Mouse (Mus musculus): Measurements from ENCODE around the gene Rab7b. TPM values are rescaled to one million over a fixed set of nuclear protein-coding genes. Genes with fewer than 3 reads are reported as not detected.

Gene Rab7b
- polyA plus RNA-seq, 1 experiment from 2014 or later = 0.53 TPM

DNA sequence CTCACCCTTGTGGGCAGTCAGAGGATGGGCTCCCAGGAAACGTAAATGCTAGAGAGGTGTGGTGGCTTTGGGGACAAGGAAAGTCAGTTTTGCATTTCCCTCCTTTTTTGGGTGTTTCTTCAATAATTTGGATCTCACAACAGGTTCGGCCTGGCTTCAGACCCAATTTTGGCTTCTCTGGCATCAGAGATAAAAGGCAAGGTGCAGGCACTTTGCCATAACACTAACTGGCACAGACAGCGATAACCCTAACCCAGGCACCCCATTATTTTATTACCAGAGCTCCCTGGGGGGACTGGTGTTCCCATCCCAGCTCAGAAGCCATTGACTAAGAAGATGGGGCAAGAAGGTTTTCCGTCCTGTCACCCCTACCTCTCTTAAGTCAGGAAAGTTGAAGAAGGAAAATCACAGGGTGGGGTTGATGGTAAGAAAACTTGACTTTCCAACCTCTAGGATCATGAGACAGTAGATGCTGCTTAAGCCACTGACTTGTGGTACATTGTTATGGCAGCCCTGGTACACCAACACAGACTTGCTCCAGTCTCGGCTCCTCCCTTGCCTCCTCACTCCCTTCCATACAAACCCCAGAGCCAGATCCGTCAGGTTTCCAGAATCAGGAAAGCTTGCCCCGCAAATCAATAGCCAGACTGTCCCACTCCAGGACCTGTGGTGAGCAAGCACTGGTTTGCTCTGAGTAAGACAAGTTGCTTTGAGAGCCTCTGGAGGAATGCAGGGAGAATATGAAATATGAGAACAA, 27.6 kb upstream of the Rab7b start:
- WGBS = 64% methylated on average over 7 of the region's 7 CpGs
- ATAC-seq (replicated peaks; ENCODE audit: low FRiP score) (no peak), DNase-seq (ENCODE audit: low spot score) (no peak)
- H3K36me3 ChIP-seq (ENCODE audit: control insufficient read depth, insufficient read depth, low read length) = no peaks in the 10 kb centered on the region
- no peak overlapping the region for H3K9ac ChIP-seq (ENCODE audit: low read depth, low read length)
- no peaks in the 10 kb centered on the region for H3K4me1 ChIP-seq (replicated peaks; ENCODE audit: control insufficient read depth, insufficient read depth, low read length)
- no peak overlapping the region for H3K4me2 ChIP-seq
- no peaks in the 10 kb centered on the region for H3K27me3 ChIP-seq (replicated peaks; ENCODE audit: control insufficient read depth, insufficient read depth, low read length)
- no peak overlapping the region for H3K4me3 ChIP-seq (ENCODE audit: low read depth, low read length)
- H3K9me3 ChIP-seq (ENCODE audit: control insufficient read depth, low read length) = no peaks in the 10 kb centered on the region
- no peak overlapping the region for H3K27ac ChIP-seq (ENCODE audit: low read depth, low read length)

DNA sequence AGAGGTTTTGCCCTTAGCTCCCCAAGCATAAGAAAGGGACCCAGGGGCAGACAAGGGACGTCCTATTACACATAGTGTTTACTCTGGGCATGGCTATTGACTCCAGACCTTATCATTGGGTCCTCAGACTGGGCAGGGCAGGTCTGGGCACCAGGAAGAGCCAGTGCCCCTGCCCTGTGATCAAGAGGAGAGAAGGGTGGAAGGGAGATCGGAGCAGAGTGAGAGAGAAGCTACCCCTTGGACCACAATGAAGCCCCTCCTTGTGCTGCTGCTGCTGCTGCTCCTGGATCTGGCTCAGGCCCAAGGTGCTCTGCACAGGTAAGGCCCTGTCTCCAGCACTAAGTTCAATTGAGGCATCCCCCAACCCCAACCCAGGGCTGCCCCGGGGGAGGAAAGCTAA, 26.7 kb upstream of the Rab7b start:
- no peak for DNase-seq (ENCODE audit: low spot score)
- no peak overlapping the region for H3K9ac ChIP-seq (ENCODE audit: low read depth, low read length)

DNA sequence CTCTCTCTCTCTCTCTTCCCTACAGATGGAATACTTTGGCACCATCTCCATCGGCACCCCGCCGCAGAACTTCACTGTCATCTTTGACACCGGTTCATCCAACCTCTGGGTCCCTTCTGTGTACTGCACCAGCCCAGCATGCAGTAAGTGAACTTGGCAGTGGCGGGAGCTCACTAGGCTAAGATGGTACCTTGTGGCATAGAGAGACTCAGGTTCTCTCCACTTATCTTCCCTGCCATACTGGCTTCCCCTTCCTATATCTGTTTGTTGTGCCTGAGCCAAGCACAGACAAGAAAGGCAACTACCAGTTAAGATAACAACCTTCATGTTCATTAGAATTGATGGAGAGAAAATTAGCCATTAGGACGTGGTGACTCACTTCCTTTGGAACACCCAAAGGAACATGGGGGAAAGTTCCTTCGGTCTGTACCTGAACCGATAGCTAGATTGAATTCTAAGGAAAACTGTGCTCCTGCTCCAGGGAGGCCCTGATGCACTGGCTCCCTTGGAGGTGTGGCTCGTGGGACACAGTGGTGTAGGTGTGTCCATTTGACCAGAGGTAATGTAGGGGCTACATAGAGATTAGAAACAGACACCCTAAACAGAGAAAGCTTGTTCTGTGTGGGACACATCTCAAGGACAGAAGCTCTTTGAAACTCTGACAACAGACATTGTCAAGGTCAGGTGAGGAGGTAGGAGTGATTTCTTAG, 25.1 kb upstream of the Rab7b start:
- Histone ChIP-seq H3K4me3 (ENCODE audit: low read depth, low read length) (no peak overlapping the region), H3K27ac (ENCODE audit: low read depth, low read length) (no peak overlapping the region), H3K27me3 (replicated peaks; ENCODE audit: control insufficient read depth, insufficient read depth, low read length) (no peaks in the 10 kb centered on the region)

More for the DNA sequence above, 26.7 kb upstream of the Rab7b start:
- Histone ChIP-seq H3K36me3 (ENCODE audit: control insufficient read depth, insufficient read depth, low read length) (no peaks in the 10 kb centered on the region), H3K9me3 (ENCODE audit: control insufficient read depth, low read length) (no peaks in the 10 kb centered on the region), H3K27ac (ENCODE audit: low read depth, low read length) (no peak overlapping the region), H3K4me3 (ENCODE audit: low read depth, low read length) (no peak overlapping the region), H3K27me3 (replicated peaks; ENCODE audit: control insufficient read depth, insufficient read depth, low read length) (no peaks in the 10 kb centered on the region), H3K4me2 (no peak overlapping the region), H3K4me1 (replicated peaks; ENCODE audit: control insufficient read depth, insufficient read depth, low read length) (no peaks in the 10 kb centered on the region)
- ATAC-seq (replicated peaks; ENCODE audit: low FRiP score) = no peak
- WGBS = 57% methylated on average over 3 of the region's 3 CpGs

DNA sequence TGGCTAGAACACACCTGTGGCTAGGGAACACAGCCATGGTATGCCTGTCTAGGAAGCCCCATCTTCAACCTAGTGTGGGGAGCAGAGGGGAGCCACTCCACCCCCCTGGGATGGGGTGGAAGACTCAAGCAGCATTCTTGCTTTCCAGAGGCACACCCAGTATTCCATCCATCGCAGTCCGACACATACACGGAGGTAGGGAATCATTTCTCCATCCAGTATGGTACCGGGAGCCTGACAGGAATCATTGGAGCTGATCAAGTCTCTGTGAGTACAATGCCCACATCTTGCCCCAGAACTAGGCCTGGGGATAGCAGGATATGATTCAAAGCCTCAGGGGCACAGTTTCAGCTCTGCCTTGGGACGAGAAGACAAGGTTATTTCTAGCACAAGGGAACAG, 24.4 kb upstream of the Rab7b start:
- no peaks in the 10 kb centered on the region for H3K36me3 ChIP-seq (ENCODE audit: control insufficient read depth, insufficient read depth, low read length)
- DNase-seq (ENCODE audit: low spot score) (no peak), ATAC-seq (replicated peaks; ENCODE audit: low FRiP score) (no peak)
- H3K4me1 ChIP-seq (replicated peaks; ENCODE audit: control insufficient read depth, insufficient read depth, low read length) = no peaks in the 10 kb centered on the region
- 85% methylated on average over 5 of the region's 5 CpGs for WGBS
- no peak overlapping the region for H3K4me3 ChIP-seq (ENCODE audit: low read depth, low read length)
- H3K27me3 ChIP-seq (replicated peaks; ENCODE audit: control insufficient read depth, insufficient read depth, low read length) = no peaks in the 10 kb centered on the region
- H3K9me3 ChIP-seq (ENCODE audit: control insufficient read depth, low read length) = no peaks in the 10 kb centered on the region
- H3K27ac ChIP-seq (ENCODE audit: low read depth, low read length) = no peak overlapping the region
- H3K4me2 ChIP-seq = no peak overlapping the region
- H3K9ac ChIP-seq (ENCODE audit: low read depth, low read length) = no peak overlapping the region

More for the DNA sequence above, 25.1 kb upstream of the Rab7b start:
- 0 out of 2 replicates have a peak, but pooled peaks have one; percentile 43 for ATAC-seq (replicated peaks; ENCODE audit: low FRiP score)
- Histone ChIP-seq H3K4me2 (no peak overlapping the region), H3K36me3 (ENCODE audit: control insufficient read depth, insufficient read depth, low read length) (no peaks in the 10 kb centered on the region), H3K9me3 (ENCODE audit: control insufficient read depth, low read length) (no peaks in the 10 kb centered on the region), H3K9ac (ENCODE audit: low read depth, low read length) (no peak overlapping the region), H3K4me1 (replicated peaks; ENCODE audit: control insufficient read depth, insufficient read depth, low read length) (no peaks in the 10 kb centered on the region)
- WGBS = 71% methylated on average over 9 of the region's 9 CpGs
- DNase-seq (ENCODE audit: low spot score) = no peak

DNA sequence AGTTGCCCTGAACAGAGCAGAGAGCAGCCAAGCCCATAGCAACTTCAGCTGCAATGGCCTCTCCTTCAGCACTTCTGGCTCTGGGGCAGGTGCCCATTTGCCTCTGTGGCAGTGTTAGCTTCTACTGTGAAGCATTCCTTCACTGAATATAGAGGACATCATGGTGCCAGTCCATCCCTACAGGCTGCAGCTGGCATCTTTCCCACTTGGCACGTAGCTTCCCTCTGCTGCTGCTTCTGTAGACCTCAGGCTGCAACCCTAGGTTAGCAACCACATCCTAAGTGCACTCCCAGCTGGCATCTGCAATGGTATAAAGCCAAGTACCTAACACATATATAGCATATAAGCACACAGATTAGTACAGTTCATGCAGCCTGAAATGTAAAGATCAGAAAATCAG, 22.6 kb upstream of the Rab7b start:
- Histone ChIP-seq H3K27ac (ENCODE audit: low read depth, low read length) (no peak overlapping the region), H3K27me3 (replicated peaks; ENCODE audit: control insufficient read depth, insufficient read depth, low read length) (no peaks in the 10 kb centered on the region), H3K4me2 (no peak overlapping the region), H3K9ac (ENCODE audit: low read depth, low read length) (no peak overlapping the region), H3K9me3 (ENCODE audit: control insufficient read depth, low read length) (no peaks in the 10 kb centered on the region), H3K4me3 (ENCODE audit: low read depth, low read length) (no peak overlapping the region), H3K4me1 (replicated peaks; ENCODE audit: control insufficient read depth, insufficient read depth, low read length) (no peaks in the 10 kb centered on the region), H3K36me3 (ENCODE audit: control insufficient read depth, insufficient read depth, low read length) (no peaks in the 10 kb centered on the region)
- ATAC-seq (replicated peaks; ENCODE audit: low FRiP score) (no peak), DNase-seq (ENCODE audit: low spot score) (no peak)
- WGBS = 71% methylated on average over 1 of the region's 1 CpGs

DNA sequence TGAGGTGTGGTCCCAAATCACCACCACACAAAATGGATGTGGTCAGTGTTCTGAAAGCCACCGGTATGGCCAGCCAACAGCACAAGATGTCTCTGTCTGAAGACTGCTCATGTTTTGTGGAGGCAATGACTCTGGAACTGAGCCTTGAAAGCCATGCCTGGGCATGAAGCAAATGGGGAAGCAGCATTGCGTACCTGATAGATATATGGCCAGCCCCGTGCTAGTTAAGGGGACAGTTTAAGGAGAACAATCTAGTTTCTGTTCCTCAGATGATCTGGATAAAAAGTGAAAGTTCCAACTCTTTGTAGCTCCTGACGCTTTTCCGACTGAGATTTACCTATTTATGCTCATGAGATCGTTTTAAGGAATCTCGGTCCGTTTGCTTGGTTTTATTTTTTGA, 17.4 kb upstream of the Rab7b start:
- DNase-seq (ENCODE audit: low spot score) (no peak), ATAC-seq (replicated peaks; ENCODE audit: low FRiP score) (no peak)
- WGBS = 84% methylated on average over 8 of the region's 8 CpGs
- no peak overlapping the region for H3K9ac ChIP-seq (ENCODE audit: low read depth, low read length)
- no peaks in the 10 kb centered on the region for H3K27me3 ChIP-seq (replicated peaks; ENCODE audit: control insufficient read depth, insufficient read depth, low read length)
- H3K9me3 ChIP-seq (ENCODE audit: control insufficient read depth, low read length) = no peaks in the 10 kb centered on the region
- H3K36me3 ChIP-seq (ENCODE audit: control insufficient read depth, insufficient read depth, low read length) = no peaks in the 10 kb centered on the region
- no peak overlapping the region for H3K4me2 ChIP-seq
- H3K4me3 ChIP-seq (ENCODE audit: low read depth, low read length) = no peak overlapping the region
- no peak overlapping the region for H3K27ac ChIP-seq (ENCODE audit: low read depth, low read length)
- H3K4me1 ChIP-seq (replicated peaks; ENCODE audit: control insufficient read depth, insufficient read depth, low read length) = no peaks in the 10 kb centered on the region

DNA sequence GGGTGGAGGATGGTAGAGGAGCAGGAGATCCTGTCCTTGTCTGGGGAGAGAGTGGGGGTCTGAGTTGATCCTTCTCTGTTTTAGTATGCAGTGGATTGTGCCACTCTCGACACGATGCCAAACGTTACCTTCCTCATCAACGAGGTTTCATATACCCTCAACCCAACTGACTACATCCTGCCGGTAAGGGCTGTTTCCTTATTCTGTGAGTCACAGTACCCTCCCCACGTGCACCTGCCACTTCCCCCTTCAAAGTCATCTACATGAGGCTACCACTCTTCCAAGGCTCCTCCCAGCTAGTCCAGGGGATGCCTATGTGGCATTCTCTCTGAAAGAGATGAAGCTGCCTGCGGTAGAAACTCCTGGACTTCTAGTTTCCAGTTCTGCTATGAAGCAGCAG, 16.1 kb upstream of the Rab7b start:
- Histone ChIP-seq H3K9me3 (ENCODE audit: control insufficient read depth, low read length) (no peaks in the 10 kb centered on the region), H3K27ac (ENCODE audit: low read depth, low read length) (no peak overlapping the region), H3K4me1 (replicated peaks; ENCODE audit: control insufficient read depth, insufficient read depth, low read length) (no peaks in the 10 kb centered on the region), H3K27me3 (replicated peaks; ENCODE audit: control insufficient read depth, insufficient read depth, low read length) (no peaks in the 10 kb centered on the region), H3K4me3 (ENCODE audit: low read depth, low read length) (no peak overlapping the region), H3K4me2 (no peak overlapping the region), H3K9ac (ENCODE audit: low read depth, low read length) (no peak overlapping the region), H3K36me3 (ENCODE audit: control insufficient read depth, insufficient read depth, low read length) (no peaks in the 10 kb centered on the region)
- ATAC-seq (replicated peaks; ENCODE audit: low FRiP score) (no peak), DNase-seq (ENCODE audit: low spot score) (no peak)
- 41% methylated on average over 7 of the region's 7 CpGs for WGBS

DNA sequence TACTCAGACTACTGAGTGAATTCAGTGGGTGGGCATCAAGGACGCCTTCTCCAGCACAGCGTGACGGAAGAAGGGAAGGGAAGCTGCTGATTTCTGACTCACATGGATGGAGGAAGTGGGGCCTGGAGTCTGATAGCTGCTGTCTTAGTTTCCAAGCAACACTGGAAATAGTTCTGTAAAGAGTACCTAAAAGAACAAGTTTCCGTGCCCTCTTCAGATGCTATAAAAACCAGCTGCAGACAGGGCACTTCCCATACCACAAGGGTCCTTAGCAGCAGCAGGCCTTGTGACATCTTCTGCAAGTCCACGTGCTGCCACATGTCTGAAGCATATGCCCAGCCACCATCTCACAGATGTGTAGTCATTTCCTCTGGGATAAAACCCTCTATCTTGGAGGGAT, 8.9 kb upstream of the Rab7b start:
- no peak for DNase-seq (ENCODE audit: low spot score)
- Histone ChIP-seq H3K27me3 (replicated peaks; ENCODE audit: control insufficient read depth, insufficient read depth, low read length) (no peaks in the 10 kb centered on the region), H3K4me3 (ENCODE audit: low read depth, low read length) (no peak overlapping the region), H3K9me3 (ENCODE audit: control insufficient read depth, low read length) (no peaks in the 10 kb centered on the region; the same call in 1 of the 2 replicates), H3K4me2 (no peak overlapping the region), H3K4me1 (replicated peaks; ENCODE audit: control insufficient read depth, insufficient read depth, low read length) (no peaks in the 10 kb centered on the region), H3K9ac (ENCODE audit: low read depth, low read length) (no peak overlapping the region), H3K36me3 (ENCODE audit: control insufficient read depth, insufficient read depth, low read length) (no peaks in the 10 kb centered on the region), H3K27ac (ENCODE audit: low read depth, low read length) (no peak overlapping the region)
- 64% methylated on average over 5 of the region's 5 CpGs for WGBS
- no peak for ATAC-seq (replicated peaks; ENCODE audit: low FRiP score)

DNA sequence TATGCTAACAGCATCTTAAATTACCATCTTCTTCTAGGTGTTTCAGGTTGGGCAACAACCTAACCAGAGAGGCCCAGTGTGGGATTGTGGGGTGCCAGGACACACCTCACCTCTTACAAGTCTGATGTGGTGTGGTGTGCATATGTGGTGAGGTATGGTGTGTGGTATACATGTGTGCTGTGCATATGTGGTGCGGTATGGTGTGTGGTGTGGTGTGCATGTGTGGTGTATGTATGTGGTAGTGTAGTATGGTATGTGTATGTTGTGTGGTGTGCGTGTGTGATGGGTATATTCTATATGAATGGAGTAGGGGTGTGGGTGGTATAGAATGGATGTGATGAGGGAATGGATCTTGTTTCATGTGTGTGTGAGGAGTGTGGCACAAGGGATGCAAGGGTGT, 756 bp upstream of the Rab7b start:
- Histone ChIP-seq H3K4me2 (no peak overlapping the region), H3K9ac (ENCODE audit: low read depth, low read length) (no peak overlapping the region), H3K27ac (ENCODE audit: low read depth, low read length) (no peak overlapping the region), H3K9me3 (ENCODE audit: control insufficient read depth, low read length) (no peaks in the 10 kb centered on the region), H3K4me1 (replicated peaks; ENCODE audit: control insufficient read depth, insufficient read depth, low read length) (no peaks in the 10 kb centered on the region), H3K36me3 (ENCODE audit: control insufficient read depth, insufficient read depth, low read length) (no peaks in the 10 kb centered on the region), H3K4me3 (ENCODE audit: low read depth, low read length) (no peak overlapping the region), H3K27me3 (replicated peaks; ENCODE audit: control insufficient read depth, insufficient read depth, low read length) (no peaks in the 10 kb centered on the region)
- 87% methylated on average over 2 of the region's 2 CpGs for WGBS
- ATAC-seq (replicated peaks; ENCODE audit: low FRiP score) (no peak), DNase-seq (ENCODE audit: low spot score) (no peak)
